Mouse (Mus musculus): ENCODE data around the gene Pdcd2l. TPM values are rescaled to one million over a fixed set of nuclear protein-coding genes. Genes with fewer than 3 reads are reported as not detected.

Gene Pdcd2l
- total and polyA plus RNA-seq, 3 experiments, result 27.9 to 51.6 (median 39.5) TPM

GRCm38 (mm10) chr7:34167766-34168469, 28.5 kb downstream of the Pdcd2l start:
- peak overlapping the region; percentile 92 for H3K4me2 ChIP-seq (ENCODE audit: insufficient read depth, low read depth, poor library complexity, severe bottlenecking)
- dilution Hi-C loops (cut with MboI; ENCODE audit: extremely low pct_ligation_motif_present, extremely low pct_unique_long_range_greater_than_20kb, low sequenced_read_pairs), result no loop called here
- TF ChIP-seq UBTF (IDR thresholded peaks at IDR 0.05; ENCODE audit: low read depth, low read length), result peak; percentile 76; the same call in 1 of the 2 replicates
- no peak for TF ChIP-seq MAZ (IDR thresholded peaks at IDR 0.05; ENCODE audit: low read depth, low read length)
- no peak for TF ChIP-seq HCFC1 (IDR thresholded peaks at IDR 0.05; ENCODE audit: low read depth, low read length)
- TF ChIP-seq USF1 (IDR thresholded peaks at IDR 0.05; ENCODE audit: low read depth, low read length), result no peak
- TF ChIP-seq MXI1 (IDR thresholded peaks at IDR 0.05; ENCODE audit: low read depth, low read length), result peak; percentile 85
- peak; percentile 68; the same call in 1 of the 2 replicates for TF ChIP-seq SIN3A (IDR thresholded peaks at IDR 0.05; ENCODE audit: low read length)
- peak; percentile 79 for TF ChIP-seq BHLHE40 (IDR thresholded peaks at IDR 0.05; ENCODE audit: low read depth, low read length)
- peak; percentile 70; the same call in 1 of the 2 replicates for TF ChIP-seq MYC (IDR thresholded peaks at IDR 0.05; ENCODE audit: low read depth, low read length)
- H3K27ac ChIP-seq (ENCODE audit: insufficient read depth, low read depth), result peak overlapping the region; percentile 62
- H3K27me3 ChIP-seq (replicated peaks), result no peaks in the 10 kb centered on the region
- no peaks in the 10 kb centered on the region for H3K9me3 ChIP-seq (replicated peaks; ENCODE audit: low read length)
- in situ Hi-C loops (cut with MboI; ENCODE audit: low pct_ligation_motif_present, low pct_unique_long_range_greater_than_20kb, low sequenced_read_pairs), result loop anchor here (5.0 kb wide), 1 partner anchor 64 kb away; the partner anchor contains the start of gene Gpi1
- peak overlapping the region; percentile 93 for H3K9ac ChIP-seq (ENCODE audit: insufficient read depth, low read depth)
- peaks cover 40% of the 10 kb centered on the region for H3K79me2 ChIP-seq (replicated peaks; ENCODE audit: control insufficient read depth, extremely low read depth, insufficient read depth, poor library complexity, severe bottlenecking)
- peaks cover 2 to 18% of the 10 kb centered on the region in 2 experiments; a peak in 3 of 4 replicates for H3K4me1 ChIP-seq (ENCODE audit: control insufficient read depth in 1 of 2, insufficient read depth in 2 of 2)
- peaks cover 18 to 29% of the 10 kb centered on the region in 2 experiments for H3K36me3 ChIP-seq (replicated peaks in 1 of 2; ENCODE audit: control insufficient read depth in 1 of 2, insufficient read depth in 1 of 2, low read length in 1 of 2)
- H3K4me3 ChIP-seq (replicated peaks in 1 of 3; ENCODE audit: low read depth in 2 of 3, low read length in 2 of 3, poor library complexity in 1 of 3), result peak overlapping the region; percentile 90 to 95 (median 94)
- peak; percentile 29 for DNase-seq (ENCODE audit: extremely low read depth)

DNA sequence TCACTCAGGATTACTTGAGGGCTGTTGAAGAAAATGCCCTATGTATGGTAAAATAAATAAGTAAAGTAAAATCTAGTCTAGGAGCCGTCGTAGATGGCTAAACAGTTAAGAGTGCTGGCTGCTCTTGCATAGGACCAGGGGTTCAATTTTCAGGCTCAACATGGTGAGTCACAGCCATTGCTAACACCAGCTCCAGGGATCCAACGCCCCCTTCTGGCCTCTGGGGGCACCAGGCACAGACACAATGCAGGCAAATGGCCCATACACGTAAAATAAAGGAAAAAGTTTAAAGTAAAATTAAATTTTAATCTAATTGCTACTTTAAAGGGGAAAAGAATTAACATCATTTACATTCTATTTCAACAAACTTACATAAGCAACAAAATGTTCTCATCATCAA, 29.6 kb downstream of the Pdcd2l start:
- in situ Hi-C loops (cut with MboI; ENCODE audit: low pct_ligation_motif_present, low pct_unique_long_range_greater_than_20kb, low sequenced_read_pairs), result loop anchor here (5.0 kb wide), 1 partner anchor 65 kb away; the partner anchor contains the start of gene Gpi1
- H3K36me3 ChIP-seq (replicated peaks in 1 of 2; ENCODE audit: control insufficient read depth in 1 of 2, insufficient read depth in 1 of 2, low read length in 1 of 2), result peaks cover 27 to 39% of the 10 kb centered on the region in 2 experiments
- TF ChIP-seq MYC (IDR thresholded peaks at IDR 0.05; ENCODE audit: low read depth, low read length) (peak; percentile 67; the same call in 1 of the 2 replicates), ZMIZ1 (IDR thresholded peaks at IDR 0.05; ENCODE audit: low read depth, low read length) (no peak), CTCF (conservative IDR thresholded peaks at IDR 0.05 in 1 of 2, IDR thresholded peaks at IDR 0.05 in 1 of 2; ENCODE audit: low read depth in 2 of 2, low read length in 2 of 2) (peak; percentile 23 to 67; a peak in 3 of 4 replicates), RAD21 (IDR thresholded peaks at IDR 0.05; ENCODE audit: low read depth, low read length) (peak; percentile 2; the same call in 1 of the 2 replicates), RCOR1 (conservative IDR thresholded peaks at IDR 0.05; ENCODE audit: low read depth, low read length) (no peak)
- peak overlapping the region in 1 of 3 experiments; percentile 90 for H3K4me3 ChIP-seq (replicated peaks in 1 of 3; ENCODE audit: low read depth in 2 of 3, low read length in 2 of 3, poor library complexity in 1 of 3)
- no peaks in the 10 kb centered on the region for H3K9me3 ChIP-seq (replicated peaks; ENCODE audit: low read length)
- H3K9ac ChIP-seq (ENCODE audit: insufficient read depth, low read depth), result no peak overlapping the region
- no peaks in the 10 kb centered on the region for H3K27me3 ChIP-seq (replicated peaks)
- peak overlapping the region; percentile 29 for H3K4me2 ChIP-seq (ENCODE audit: insufficient read depth, low read depth, poor library complexity, severe bottlenecking)
- peaks cover 40% of the 10 kb centered on the region for H3K79me2 ChIP-seq (replicated peaks; ENCODE audit: control insufficient read depth, extremely low read depth, insufficient read depth, poor library complexity, severe bottlenecking)
- peaks cover 2 to 18% of the 10 kb centered on the region in 2 experiments; a peak in 3 of 4 replicates for H3K4me1 ChIP-seq (ENCODE audit: control insufficient read depth in 1 of 2, insufficient read depth in 2 of 2)
- dilution Hi-C loops (cut with MboI; ENCODE audit: extremely low pct_ligation_motif_present, extremely low pct_unique_long_range_greater_than_20kb, low sequenced_read_pairs), result no loop called here
- no peak overlapping the region for H3K27ac ChIP-seq (ENCODE audit: insufficient read depth, low read depth)
- peak; percentile 80 for DNase-seq (ENCODE audit: extremely low read depth)

Data from CH12.LX (cell line).